Mouse (Mus musculus) B cell, adult 62 days (primary cell): Measurements from ENCODE around the gene Apol11b. TPM values are rescaled to one million over a fixed set of nuclear protein-coding genes. Genes with fewer than 3 reads are reported as not detected.

Experiments
- total RNA-seq: library from RNA; stranded (reverse); gene quantifications from 4 replicates; pipeline ENCODE4 v1.2.4, GENCODE M21; 2023

Apol11b gene
- total RNA-seq = not detected in 4 replicates

GRCm38 (mm10) chr15:77643176-77643575, at the start of gene Apol11b:
TSS of gene Apol11b (minus strand) at chr15:77643286.

GRCm38 (mm10) chr15:77598958-77599357, 44.1 kb downstream of the Apol11b start, which contains the start of gene Gm36245:
TSS of gene Gm36245 (plus strand) at chr15:77599258.

GRCm38 (mm10) chr15:77595961-77596360, 47.1 kb downstream of the Apol11b start, which contains the start of gene Apol10b:
TSS of gene Apol10b (minus strand) at chr15:77596125.

Other genes with a start within 250 kb of the Apol11b start
- gene Apol7a, start 244.2 kb downstream of the Apol11b start, total RNA-seq = not detected in 4 replicates
- gene Apol9a, start 232.2 kb downstream of the Apol11b start, total RNA-seq = not detected in 4 replicates
- not detected in 4 replicates for gene Apol7b, start 195.8 kb downstream of the Apol11b start, total RNA-seq
- not detected in 4 replicates for gene Apol10a, start 166.2 kb downstream of the Apol11b start, total RNA-seq
- not detected in 4 replicates for gene Apol11a, start 135.0 kb downstream of the Apol11b start, total RNA-seq
- gene Apol7c, start 110.0 kb downstream of the Apol11b start, total RNA-seq = 0.27 to 1.9 TPM (median 0.90 TPM) in 4 replicates
- gene 1700025B11Rik, start 81.4 kb downstream of the Apol11b start, total RNA-seq = not detected in 4 replicates
- not detected in 4 replicates for gene Apol10b, start 47.2 kb downstream of the Apol11b start, total RNA-seq
- gene Gm36245, start 44.0 kb downstream of the Apol11b start, total RNA-seq = not detected in 4 replicates
- 0.26 TPM in 1 of 4 replicates, not detected in the others for gene Apol7e, start 55.6 kb upstream of the Apol11b start, total RNA-seq
- not detected in 4 replicates for gene Apol9b, start 85.8 kb upstream of the Apol11b start, total RNA-seq
- 8.1 to 12.6 TPM (median 10.2 TPM) in 4 replicates for gene Apol8, start 113.7 kb upstream of the Apol11b start, total RNA-seq
- gene Myh9, start 198.9 kb upstream of the Apol11b start, total RNA-seq = 754 to 822 TPM (median 807 TPM) in 4 replicates